Mouse (Mus musculus): ENCODE results near the gene Hes3.
A peak's percentile ranks its signal among the peaks of the same experiment; 100 is the strongest.

Hes3 gene

DNA sequence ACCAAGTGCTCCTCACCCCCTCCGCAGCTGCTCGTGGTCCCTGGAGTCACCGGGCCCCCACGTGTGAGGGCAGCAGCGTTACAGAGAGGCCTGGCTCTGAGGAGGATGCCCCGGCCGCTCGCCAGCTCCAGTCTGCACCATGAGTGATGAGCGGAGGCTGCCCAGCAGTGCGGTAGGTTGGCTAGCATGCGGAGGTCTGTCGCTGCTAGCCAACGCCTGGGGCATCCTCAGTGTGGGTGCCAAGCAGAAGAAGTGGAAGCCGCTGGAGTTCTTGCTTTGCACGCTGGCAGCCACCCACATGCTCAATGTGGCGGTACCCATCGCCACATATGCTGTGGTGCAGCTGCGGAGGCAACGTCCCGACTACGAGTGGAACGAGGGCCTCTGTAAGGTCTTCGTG, 12.5 kb downstream of the Hes3 start:
- no peak for DNase-seq (ENCODE audit: low spot score)

DNA sequence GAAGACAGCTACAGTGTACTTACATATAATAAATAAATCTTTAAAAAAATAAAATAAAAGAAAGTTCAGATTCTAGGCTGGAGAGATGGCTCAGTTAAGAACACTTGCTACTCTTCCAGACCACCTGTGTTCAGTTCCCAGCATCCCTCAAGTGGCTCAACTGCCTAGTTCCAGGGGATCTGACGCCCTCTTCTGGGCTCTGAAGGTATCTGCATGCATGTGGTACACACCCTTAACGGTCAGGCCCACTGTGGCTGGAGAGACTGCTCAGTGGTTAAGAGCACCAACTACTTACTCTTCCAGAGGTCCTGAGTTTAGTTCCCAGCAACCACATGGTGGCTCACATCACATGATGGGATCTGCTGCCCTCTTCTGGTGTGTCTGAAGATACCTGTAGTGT, 13.5 kb downstream of the Hes3 start:
- DNase-seq (ENCODE audit: low spot score) = no peak

DNA sequence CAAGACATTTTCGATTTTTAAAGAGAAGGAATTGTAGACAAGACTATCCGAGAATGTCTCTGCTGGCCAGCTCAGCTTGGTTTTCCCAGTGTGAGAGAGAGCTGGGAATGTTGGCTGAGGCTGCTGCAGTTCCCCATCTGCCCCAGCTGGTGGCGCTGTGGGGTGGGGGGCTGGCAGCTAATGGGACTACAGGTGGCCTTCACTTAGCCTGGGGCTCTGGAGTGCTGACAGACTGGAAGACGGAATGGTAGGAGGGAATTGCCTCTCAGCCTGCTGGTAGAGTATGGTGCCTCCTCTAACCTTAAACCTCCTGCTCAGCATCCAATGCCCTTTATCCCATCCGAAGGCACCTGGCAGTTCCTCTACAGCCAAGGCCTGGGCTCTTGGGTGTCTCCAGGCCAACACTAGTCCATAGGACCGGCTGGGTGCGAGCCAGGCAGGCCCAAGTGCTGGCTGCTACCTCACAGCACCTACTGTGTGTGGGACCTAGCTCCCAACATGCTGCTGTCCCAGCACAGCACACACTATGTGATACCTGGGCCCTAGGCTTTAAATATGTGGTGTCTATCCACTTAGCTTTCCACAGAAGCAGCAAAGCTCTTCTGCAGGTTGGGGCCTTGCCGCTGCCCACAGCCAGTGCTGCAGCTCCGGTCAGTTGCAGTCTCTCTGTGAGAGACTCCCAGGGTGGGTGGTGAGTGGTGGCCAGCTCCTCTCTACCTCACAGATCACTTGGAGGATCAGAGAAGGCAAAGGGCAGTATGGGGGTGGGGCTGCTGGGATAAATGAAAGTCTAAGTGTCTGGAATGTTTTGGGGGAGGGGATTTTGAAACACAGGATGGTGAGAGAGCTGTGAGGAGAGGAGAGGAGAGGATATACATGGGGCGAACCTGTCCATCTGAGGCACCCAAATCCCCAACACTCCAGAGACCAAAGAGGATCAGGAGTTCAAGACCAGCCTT, 14.8 kb downstream of the Hes3 start:
- peak; percentile 74 for DNase-seq (ENCODE audit: low spot score)

DNA sequence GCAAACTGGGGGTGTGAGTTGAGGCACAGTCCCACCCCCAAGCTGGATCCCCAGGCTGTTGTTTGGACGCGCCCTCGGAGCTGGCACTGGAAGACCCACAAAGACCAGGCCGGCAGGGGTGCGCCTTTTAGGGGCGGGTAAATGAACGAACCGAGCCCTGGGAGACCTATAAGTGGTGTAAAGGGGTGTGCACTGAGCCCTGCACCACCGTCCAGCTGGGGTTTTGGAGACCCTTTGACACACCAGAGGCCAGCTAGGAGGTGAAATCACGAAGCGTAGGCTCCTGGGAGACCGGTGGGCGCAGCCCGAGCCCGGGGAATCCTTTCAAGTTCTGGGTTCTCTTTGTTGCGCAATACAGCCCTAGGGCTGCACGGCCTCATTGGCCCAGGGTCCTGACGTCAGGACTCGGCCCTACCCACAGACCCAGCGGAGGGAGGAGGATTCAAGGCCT, 16.8 kb downstream of the Hes3 start:
- peak; percentile 56 for DNase-seq (ENCODE audit: low spot score)

GRCm38 (mm10) chr4:152273621-152274236, 17.7 kb downstream of the Hes3 start, which contains the start of gene Gpr153:
Gpr153 (plus strand) TSS chr4:152274232.
- peak; percentile 82 for DNase-seq (ENCODE audit: low spot score)

- DNase-seq (ENCODE audit: low spot score) = no peak
These were observed 18.3 kb downstream of the Hes3 start for GRCm38 (mm10) chr4:152273191-152273590.

- DNase-seq (ENCODE audit: low spot score) = peak; percentile 76
These were observed 18.9 kb downstream of the Hes3 start for GRCm38 (mm10) chr4:152272449-152273049.

DNA sequence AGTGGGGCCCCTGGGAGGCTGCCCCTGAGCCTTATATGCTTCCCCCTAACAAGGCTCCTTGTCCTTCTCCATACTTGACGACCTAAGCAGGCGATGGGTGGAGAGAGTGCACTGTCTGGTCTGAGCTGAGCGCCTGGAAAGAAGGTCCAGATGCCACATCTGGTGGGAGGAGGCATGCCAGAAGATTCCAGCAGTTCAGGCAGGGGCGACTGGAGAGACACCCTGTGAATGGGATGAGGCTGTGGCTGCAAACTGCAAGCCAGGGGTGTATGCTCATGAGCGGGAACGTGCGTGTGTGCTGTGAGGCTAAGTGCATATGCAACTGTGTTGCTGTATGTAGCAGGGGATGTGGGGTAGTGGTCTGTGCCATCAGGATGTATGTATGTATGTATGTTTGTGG, 19.5 kb downstream of the Hes3 start:
- DNase-seq (ENCODE audit: low spot score) = no peak

DNA sequence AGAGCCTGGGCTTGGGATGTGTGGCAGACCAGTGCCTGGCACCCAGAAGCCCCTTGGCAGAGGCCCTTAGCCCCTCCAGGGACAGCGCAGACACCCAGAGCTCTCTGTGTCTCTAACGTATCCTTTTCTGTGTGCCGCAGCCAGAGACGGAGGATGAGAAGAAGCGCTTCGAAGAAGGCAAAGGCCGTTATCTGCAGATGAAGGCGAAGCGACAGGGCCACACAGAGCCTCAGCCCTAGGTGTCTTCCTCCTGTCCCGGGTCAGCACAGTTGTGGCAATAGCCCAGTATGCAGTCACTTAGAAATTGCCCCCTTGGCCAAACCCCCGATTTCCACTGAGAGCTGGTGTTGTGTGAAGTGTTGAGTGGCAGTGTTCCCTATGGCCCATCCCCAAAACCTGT, 20.1 kb downstream of the Hes3 start:
- DNase-seq (ENCODE audit: low spot score) = no peak

DNA sequence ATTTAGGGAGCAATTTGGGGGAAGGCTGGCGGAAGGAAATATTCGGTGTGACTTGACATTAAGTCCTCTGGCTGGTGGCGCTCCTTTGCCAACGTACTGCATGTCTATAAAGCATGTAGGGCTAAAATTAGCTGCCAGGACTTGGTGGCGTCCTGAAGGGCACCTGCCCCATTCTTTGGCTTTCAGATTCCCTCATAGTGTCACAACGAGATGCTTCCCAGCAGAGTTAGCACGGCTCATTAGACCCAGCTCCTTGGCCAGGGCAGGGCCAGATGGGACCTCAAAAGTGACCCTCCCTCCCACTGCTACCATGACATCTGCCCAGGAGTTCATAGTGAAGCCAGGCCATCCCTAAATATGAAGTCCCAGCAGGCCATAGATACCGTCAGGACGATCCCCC, 20.9 kb downstream of the Hes3 start:
- DNase-seq (ENCODE audit: low spot score) = no peak

DNA sequence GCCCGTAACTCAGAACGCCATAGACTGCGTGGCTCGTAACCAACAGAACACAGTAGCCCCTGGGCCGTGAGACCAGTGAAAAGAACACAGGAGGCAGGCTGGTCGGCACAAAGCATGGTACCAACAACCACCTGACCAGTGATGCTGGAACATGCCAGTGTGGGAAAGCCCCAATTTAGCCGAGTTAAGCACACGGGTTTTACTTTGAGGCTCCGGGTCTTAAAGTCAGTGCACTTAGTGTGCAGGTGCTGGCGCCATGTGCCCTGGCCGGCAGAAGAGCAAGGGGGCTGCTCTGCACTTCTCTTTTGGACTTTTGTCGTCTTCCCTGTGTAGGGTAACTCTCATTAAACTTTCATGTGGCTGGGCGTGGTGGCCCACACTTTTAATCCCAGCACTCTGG, 21.5 kb downstream of the Hes3 start:
- DNase-seq (ENCODE audit: low spot score) = no peak

- DNase-seq (ENCODE audit: low spot score) = no peak
These were observed 23.6 kb downstream of the Hes3 start for GRCm38 (mm10) chr4:152267748-152268369.

DNA sequence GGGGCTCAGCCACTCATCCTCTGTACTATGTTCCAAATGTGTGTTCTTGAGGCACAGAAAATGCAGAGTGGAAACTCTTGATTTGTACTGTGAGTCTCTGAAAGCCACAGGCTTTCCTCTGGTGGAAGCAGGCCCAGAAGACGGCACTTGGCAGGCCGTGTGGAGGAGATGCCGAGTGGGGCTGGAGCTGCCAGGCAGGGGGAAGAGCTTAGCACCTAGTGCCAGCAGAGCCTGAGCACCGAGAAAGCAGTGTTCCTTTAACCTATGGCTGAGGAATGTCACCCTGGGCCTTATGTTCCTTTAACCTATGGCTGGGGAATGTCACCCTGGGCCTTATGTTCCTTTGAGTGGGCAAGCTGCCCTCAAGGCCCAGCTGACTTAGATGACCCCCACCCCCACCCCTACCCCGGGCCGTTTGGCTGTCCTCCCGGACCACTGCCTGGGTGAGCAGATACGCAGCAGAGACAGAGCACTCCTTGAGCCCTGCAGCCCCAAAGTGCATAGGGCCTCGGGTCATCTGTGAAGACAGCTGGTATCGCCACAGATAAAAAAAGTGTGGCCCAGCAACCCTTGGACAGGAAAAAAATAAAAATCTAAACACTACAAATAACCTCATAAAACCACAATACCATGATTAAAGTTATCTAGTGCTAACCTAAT, 25.1 kb downstream of the Hes3 start:
- no peak for DNase-seq (ENCODE audit: low spot score)

GRCm38 (mm10) chr4:152265791-152266190, 25.7 kb downstream of the Hes3 start:
- DNase-seq (ENCODE audit: low spot score) = no peak

DNA sequence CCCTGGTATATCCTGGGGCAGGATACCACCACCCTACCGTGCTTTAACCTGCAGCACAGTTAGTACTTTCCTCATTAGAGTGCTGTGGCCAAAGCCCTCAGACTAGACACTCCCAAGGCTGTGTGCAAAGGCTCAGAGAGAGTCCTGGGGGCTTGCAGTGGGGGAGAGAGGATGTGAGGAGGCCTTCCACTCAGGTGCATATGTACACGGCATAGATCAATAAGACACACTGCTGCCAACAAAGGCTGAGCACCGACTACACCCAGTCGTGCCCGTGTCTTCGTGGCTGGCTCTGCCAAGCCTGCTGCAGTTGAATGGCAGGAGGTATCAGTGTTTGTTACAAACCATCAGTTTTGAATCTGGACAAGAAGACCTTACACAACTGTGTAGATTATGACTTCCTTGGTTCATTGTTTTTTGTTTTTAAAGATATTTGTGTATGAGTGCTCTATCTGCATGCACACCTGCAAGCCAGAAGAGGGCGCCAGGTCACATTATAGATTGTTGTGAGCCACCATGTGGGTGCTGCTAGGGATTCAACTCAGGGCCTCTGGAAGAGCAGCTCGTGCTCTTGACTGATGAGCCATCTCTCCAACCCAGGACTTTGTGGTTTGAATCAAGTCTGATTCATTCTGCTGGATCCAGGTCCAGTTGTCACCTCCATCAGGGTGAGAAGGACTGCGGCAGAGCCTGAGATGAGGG, 26.4 kb downstream of the Hes3 start:
- no peak for DNase-seq (ENCODE audit: low spot score)

DNA sequence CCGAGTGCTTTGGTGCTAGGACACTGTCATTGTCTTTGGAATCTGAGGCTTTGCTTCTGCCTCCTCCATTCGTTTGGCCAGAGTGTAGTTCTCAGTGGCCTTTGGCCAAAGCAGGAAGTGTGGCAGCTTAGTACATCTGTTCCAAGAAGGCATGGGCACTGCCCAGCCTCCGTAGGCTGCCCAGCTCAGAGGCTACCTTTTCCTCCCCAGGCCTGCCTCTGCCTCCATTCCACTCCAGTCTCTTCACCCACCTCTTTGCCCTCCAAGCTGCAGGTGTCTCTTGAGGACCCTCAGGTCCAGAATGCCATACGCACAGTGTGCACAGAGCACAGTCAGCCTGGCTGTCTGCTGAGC, 27.3 kb downstream of the Hes3 start:
- no peak for DNase-seq (ENCODE audit: low spot score)

- DNase-seq (ENCODE audit: low spot score) = peak; percentile 55
These were observed 27.8 kb downstream of the Hes3 start for GRCm38 (mm10) chr4:152263512-152264176.

- no peak for DNase-seq (ENCODE audit: low spot score)
These were observed 28.4 kb downstream of the Hes3 start for GRCm38 (mm10) chr4:152263089-152263488.

- no peak for DNase-seq (ENCODE audit: low spot score)
These were observed 29.3 kb downstream of the Hes3 start for GRCm38 (mm10) chr4:152262187-152262586.

DNA sequence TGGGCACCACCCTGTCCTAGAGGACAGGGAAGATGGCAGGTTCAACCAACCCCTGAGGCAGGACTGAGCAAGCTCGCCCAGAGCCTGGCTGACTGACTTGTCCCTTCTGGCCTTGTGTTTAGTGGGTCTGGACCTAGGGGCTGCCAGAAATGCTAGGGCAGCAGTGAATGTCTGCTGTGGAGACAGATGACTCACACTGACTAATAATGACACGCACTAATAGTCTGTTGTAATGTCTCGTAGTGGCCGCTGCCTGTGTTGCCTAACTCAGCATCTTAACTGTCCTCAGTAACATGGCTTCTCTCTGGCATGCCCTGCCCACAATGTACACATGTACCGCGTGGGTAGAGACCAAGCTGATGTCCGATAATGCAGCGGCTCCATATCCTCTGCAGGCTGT, 31.0 kb downstream of the Hes3 start:
- no peak for DNase-seq (ENCODE audit: low spot score)

DNA sequence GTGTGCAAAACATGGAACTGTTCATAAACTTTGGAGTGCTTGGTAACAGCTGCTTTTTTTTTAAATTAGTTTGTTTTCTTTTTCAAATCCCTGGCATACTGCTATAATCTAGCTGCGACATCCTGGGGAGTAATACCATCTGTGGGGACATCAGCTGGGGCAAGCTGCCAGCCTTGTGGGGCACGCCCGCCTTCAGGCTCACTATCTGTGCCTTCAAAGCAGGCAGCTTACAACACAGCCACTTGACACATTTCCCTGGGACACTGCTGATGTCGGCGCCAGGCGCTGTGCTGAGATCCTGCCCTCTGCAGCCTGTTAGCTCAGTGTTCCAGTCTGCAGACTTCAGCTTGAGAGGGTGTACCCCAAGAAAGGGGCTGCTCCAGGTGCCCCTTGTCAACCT, 34.4 kb downstream of the Hes3 start:
- no peak for DNase-seq (ENCODE audit: low spot score)

All from retina, embryonic 14.5 days (tissue).